In the genomic region with DNA sequence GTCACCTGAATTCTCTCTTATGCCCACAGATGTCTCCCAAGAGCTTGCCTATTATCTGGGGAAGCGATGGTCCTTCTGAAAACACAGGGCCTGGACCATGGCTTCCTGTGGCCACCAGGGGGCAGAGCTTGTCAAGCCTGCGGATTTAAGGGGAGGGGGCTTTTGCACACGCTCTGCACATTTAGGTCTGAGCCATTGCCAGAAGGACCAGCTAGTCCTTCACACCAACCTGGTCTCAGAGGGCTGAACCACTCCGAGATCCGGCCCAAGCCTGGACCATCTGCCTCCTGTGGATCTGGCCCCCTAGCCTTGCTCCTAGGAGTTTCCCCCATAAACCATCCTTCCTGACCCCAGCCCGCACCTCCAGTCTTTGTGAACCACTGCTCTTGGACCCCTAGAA, we compare ENCODE assay signal across 8 mouse cellular contexts. TPM values are rescaled to one million over a fixed set of nuclear protein-coding genes. Genes with fewer than 3 reads are reported as not detected.
DNase-seq lines count a peak whose midpoint lies in the region; ATAC-seq lines count a peak whose summit lies in the region.

No protein-coding gene starts in this region.

- WGBS in kidney, embryonic 14.5 days: 14% methylated on average over 6 of the region's 6 CpGs
- WGBS in embryonic facial prominence, embryonic 13.5 days: 11% methylated on average over 6 of the region's 6 CpGs
- WGBS in kidney, embryonic 16.5 days: 13% methylated on average over 6 of the region's 6 CpGs
- 13% methylated on average over 6 of the region's 6 CpGs for WGBS in midbrain, embryonic 14.5 days

- H3K9ac ChIP-seq in kidney, embryonic 14.5 days (ENCODE audit: low read depth, low read length): no peak overlapping the region
- no peak overlapping the region for H3K9ac ChIP-seq in embryonic facial prominence, embryonic 13.5 days
- no peak overlapping the region for H3K9ac ChIP-seq in kidney, embryonic 16.5 days (replicated peaks; ENCODE audit: low read length)
- no peak overlapping the region for H3K9ac ChIP-seq in midbrain, embryonic 14.5 days (replicated peaks; ENCODE audit: low read length)

- H3K9me3 ChIP-seq in kidney, embryonic 14.5 days (ENCODE audit: control insufficient read depth, low read length): no peaks in the 10 kb centered on the region
- no peaks in the 10 kb centered on the region for H3K9me3 ChIP-seq in embryonic facial prominence, embryonic 13.5 days
- H3K9me3 ChIP-seq in kidney, embryonic 16.5 days (ENCODE audit: low read length): no peaks in the 10 kb centered on the region
- H3K9me3 ChIP-seq in midbrain, embryonic 14.5 days (ENCODE audit: control insufficient read depth, low read length): no peaks in the 10 kb centered on the region

- H3K4me2 ChIP-seq in kidney, embryonic 14.5 days (replicated peaks; ENCODE audit: low read depth, low read length): peak overlapping the region; percentile 75
- peak overlapping the region; percentile 81 for H3K4me2 ChIP-seq in embryonic facial prominence, embryonic 13.5 days
- peak overlapping the region; percentile 90 for H3K4me2 ChIP-seq in kidney, embryonic 16.5 days (replicated peaks; ENCODE audit: low read depth, low read length)
- H3K4me2 ChIP-seq in midbrain, embryonic 14.5 days (ENCODE audit: low read length): no peak overlapping the region

- peaks cover 30% of the 10 kb centered on the region for H3K27me3 ChIP-seq in kidney, embryonic 14.5 days (ENCODE audit: control insufficient read depth, insufficient read depth, low read length)
- peaks cover 68% of the 10 kb centered on the region for H3K27me3 ChIP-seq in embryonic facial prominence, embryonic 13.5 days
- H3K27me3 ChIP-seq in kidney, embryonic 16.5 days (ENCODE audit: insufficient read depth, low read length): peaks cover 41% of the 10 kb centered on the region
- peaks cover 46% of the 10 kb centered on the region for H3K27me3 ChIP-seq in midbrain, embryonic 14.5 days (ENCODE audit: control insufficient read depth, insufficient read depth, low read length)

- peaks cover 14% of the 10 kb centered on the region; the same call in 1 of the 2 replicates for H3K4me1 ChIP-seq in kidney, embryonic 14.5 days (ENCODE audit: control insufficient read depth, insufficient read depth, low read length)
- H3K4me1 ChIP-seq in embryonic facial prominence, embryonic 13.5 days: peaks cover 33% of the 10 kb centered on the region
- peaks cover 27% of the 10 kb centered on the region for H3K4me1 ChIP-seq in kidney, embryonic 16.5 days (ENCODE audit: insufficient read depth, low read length)
- peaks cover 16% of the 10 kb centered on the region for H3K4me1 ChIP-seq in midbrain, embryonic 14.5 days (ENCODE audit: control insufficient read depth, insufficient read depth, low read length)

- H3K36me3 ChIP-seq in kidney, embryonic 14.5 days (ENCODE audit: control insufficient read depth, insufficient read depth, low read length): no peaks in the 10 kb centered on the region
- H3K36me3 ChIP-seq in embryonic facial prominence, embryonic 13.5 days: peaks cover 9% of the 10 kb centered on the region
- H3K36me3 ChIP-seq in kidney, embryonic 16.5 days (ENCODE audit: insufficient read depth, low read length): no peaks in the 10 kb centered on the region
- no peaks in the 10 kb centered on the region for H3K36me3 ChIP-seq in midbrain, embryonic 14.5 days (ENCODE audit: control insufficient read depth, insufficient read depth, low read length)

- ATAC-seq in kidney, embryonic 14.5 days (ENCODE audit: low FRiP score, low TSS enrichment): peak; percentile 28; the same call in 1 of the 2 replicates
- no peak for ATAC-seq in embryonic facial prominence, embryonic 13.5 days (ENCODE audit: insufficient number of reproducible peaks, insufficient read depth, low FRiP score, low TSS enrichment, low read depth)
- no peak for ATAC-seq in kidney, embryonic 16.5 days (ENCODE audit: low FRiP score, low TSS enrichment)
- ATAC-seq in midbrain, embryonic 14.5 days (ENCODE audit: low FRiP score, low TSS enrichment): peak; percentile 10; the same call in 1 of the 2 replicates
- no peak for ATAC-seq in granulocyte monocyte progenitor cell, adult 5-6 weeks (replicated peaks; ENCODE audit: poor library complexity, severe bottlenecking)
- ATAC-seq in inflammation-experienced regulatory T-cells, adult 6 months: no peak

- no peak for DNase-seq in kidney, adult 9 months
- peak; percentile 26 for DNase-seq in Muller cell, postnatal 12 days (ENCODE audit: inconsistent ontology term)
- DNase-seq in midbrain, embryonic 14.5 days: peak; percentile 88

- H3K27ac ChIP-seq in kidney, embryonic 14.5 days (ENCODE audit: low read depth, low read length): no peak overlapping the region
- no peak overlapping the region for H3K27ac ChIP-seq in embryonic facial prominence, embryonic 13.5 days
- H3K27ac ChIP-seq in kidney, embryonic 16.5 days (ENCODE audit: low read length): no peak overlapping the region
- no peak overlapping the region for H3K27ac ChIP-seq in midbrain, embryonic 14.5 days (replicated peaks; ENCODE audit: low read depth, low read length)

- peak overlapping the region; percentile 1; the same call in 1 of the 2 replicates for H3K4me3 ChIP-seq in kidney, embryonic 14.5 days (ENCODE audit: low read length)
- peak overlapping the region; percentile 44; the same call in 1 of the 2 replicates for H3K4me3 ChIP-seq in embryonic facial prominence, embryonic 13.5 days
- H3K4me3 ChIP-seq in kidney, embryonic 16.5 days (ENCODE audit: low read length): no peak overlapping the region
- no peak overlapping the region for H3K4me3 ChIP-seq in midbrain, embryonic 14.5 days (replicated peaks; ENCODE audit: low read depth, low read length)

RNA-seq across cellular contexts. Expression of a gene that starts 1.3 kb away (rescaled TPM):
- polyA plus RNA-seq in kidney, embryonic 14.5 days (2014; fragmentation: Nextera tagmentation; extraction: Ambion mirVana): 2.7 and 3.0 TPM in 2 replicates
- polyA plus RNA-seq in embryonic facial prominence, embryonic 13.5 days (2015; fragmentation: Nextera tagmentation; extraction: Ambion mirVana): 3.1 and 3.6 TPM in 2 replicates
- polyA plus RNA-seq in kidney, embryonic 16.5 days (2015; fragmentation: Nextera tagmentation; extraction: Ambion mirVana): 3.0 and 3.5 TPM in 2 replicates
- polyA plus RNA-seq in midbrain, embryonic 14.5 days (2014; fragmentation: Nextera tagmentation; extraction: Ambion mirVana): 0.50 and 0.66 TPM in 2 replicates
- not detected in 2 replicates for total RNA-seq in granulocyte monocyte progenitor cell, adult 5-6 weeks (2014; fragmentation: Nextera tagmentation)
- not detected in 2 replicates for total RNA-seq in granulocyte monocyte progenitor cell, adult 5-6 weeks (2017)
- polyA plus RNA-seq in inflammation-experienced regulatory T-cells, adult 6 months (2017; shearing (Covaris generic)): not detected

RNA-seq across cellular contexts. Expression of a gene that starts 13.4 kb away (rescaled TPM):
- 29.0 and 40.1 TPM in 2 replicates for polyA plus RNA-seq in kidney, embryonic 14.5 days (2014; fragmentation: Nextera tagmentation; extraction: Ambion mirVana)
- 46.0 and 47.3 TPM in 2 replicates for polyA plus RNA-seq in embryonic facial prominence, embryonic 13.5 days (2015; fragmentation: Nextera tagmentation; extraction: Ambion mirVana)
- polyA plus RNA-seq in kidney, embryonic 16.5 days (2015; fragmentation: Nextera tagmentation; extraction: Ambion mirVana): 52.9 and 53.1 TPM in 2 replicates
- polyA plus RNA-seq in midbrain, embryonic 14.5 days (2014; fragmentation: Nextera tagmentation; extraction: Ambion mirVana): 56.0 and 62.7 TPM in 2 replicates
- 30.4 and 38.6 TPM in 2 replicates for total RNA-seq in granulocyte monocyte progenitor cell, adult 5-6 weeks (2014; fragmentation: Nextera tagmentation)
- 7.2 and 10.0 TPM in 2 replicates for total RNA-seq in granulocyte monocyte progenitor cell, adult 5-6 weeks (2017)
- polyA plus RNA-seq in inflammation-experienced regulatory T-cells, adult 6 months (2017; shearing (Covaris generic)): 10 to 100 TPM; 11.3 to 13.9 (median 12.7) TPM

RNA-seq across cellular contexts. Expression of a gene that starts 36.4 kb away (rescaled TPM):
- 19.1 and 22.0 TPM in 2 replicates for polyA plus RNA-seq in kidney, embryonic 14.5 days (2014; fragmentation: Nextera tagmentation; extraction: Ambion mirVana)
- 19.2 and 20.2 TPM in 2 replicates for polyA plus RNA-seq in embryonic facial prominence, embryonic 13.5 days (2015; fragmentation: Nextera tagmentation; extraction: Ambion mirVana)
- polyA plus RNA-seq in kidney, embryonic 16.5 days (2015; fragmentation: Nextera tagmentation; extraction: Ambion mirVana): 22.1 and 22.7 TPM in 2 replicates
- polyA plus RNA-seq in midbrain, embryonic 14.5 days (2014; fragmentation: Nextera tagmentation; extraction: Ambion mirVana): 20.6 and 26.1 TPM in 2 replicates
- total RNA-seq in granulocyte monocyte progenitor cell, adult 5-6 weeks (2014; fragmentation: Nextera tagmentation): 13.3 and 15.6 TPM in 2 replicates
- 8.9 and 9.6 TPM in 2 replicates for total RNA-seq in granulocyte monocyte progenitor cell, adult 5-6 weeks (2017)
- polyA plus RNA-seq in inflammation-experienced regulatory T-cells, adult 6 months (2017; shearing (Covaris generic)): 10 to 100 TPM; 20.1 to 32.4 (median 23.9) TPM

RNA-seq across cellular contexts. Expression of a gene that starts 41.1 kb away (rescaled TPM):
- 182 and 213 TPM in 2 replicates for polyA plus RNA-seq in kidney, embryonic 14.5 days (2014; fragmentation: Nextera tagmentation; extraction: Ambion mirVana)
- 183 and 186 TPM in 2 replicates for polyA plus RNA-seq in embryonic facial prominence, embryonic 13.5 days (2015; fragmentation: Nextera tagmentation; extraction: Ambion mirVana)
- polyA plus RNA-seq in kidney, embryonic 16.5 days (2015; fragmentation: Nextera tagmentation; extraction: Ambion mirVana): 270 and 305 TPM in 2 replicates
- polyA plus RNA-seq in midbrain, embryonic 14.5 days (2014; fragmentation: Nextera tagmentation; extraction: Ambion mirVana): 528 and 640 TPM in 2 replicates
- 253 and 300 TPM in 2 replicates for total RNA-seq in granulocyte monocyte progenitor cell, adult 5-6 weeks (2014; fragmentation: Nextera tagmentation)
- 97.8 and 111 TPM in 2 replicates for total RNA-seq in granulocyte monocyte progenitor cell, adult 5-6 weeks (2017)
- 100 to 1,000 TPM in 1 of 3 experiments, 10 to 100 TPM in 2; 75.7 to 115 (median 83.2) TPM for polyA plus RNA-seq in inflammation-experienced regulatory T-cells, adult 6 months (2017; shearing (Covaris generic))

RNA-seq across cellular contexts. Expression of a gene that starts 44.9 kb away (rescaled TPM):
- 30.9 and 31.5 TPM in 2 replicates for polyA plus RNA-seq in kidney, embryonic 14.5 days (2014; fragmentation: Nextera tagmentation; extraction: Ambion mirVana)
- polyA plus RNA-seq in embryonic facial prominence, embryonic 13.5 days (2015; fragmentation: Nextera tagmentation; extraction: Ambion mirVana): 33.8 and 38.7 TPM in 2 replicates
- polyA plus RNA-seq in kidney, embryonic 16.5 days (2015; fragmentation: Nextera tagmentation; extraction: Ambion mirVana): 18.0 TPM in 2 replicates
- 78.1 and 94.2 TPM in 2 replicates for polyA plus RNA-seq in midbrain, embryonic 14.5 days (2014; fragmentation: Nextera tagmentation; extraction: Ambion mirVana)
- total RNA-seq in granulocyte monocyte progenitor cell, adult 5-6 weeks (2014; fragmentation: Nextera tagmentation): 0.73 TPM in 1 of 2 replicates, not detected in the other
- 0.04 TPM in 1 of 2 replicates, not detected in the other for total RNA-seq in granulocyte monocyte progenitor cell, adult 5-6 weeks (2017)
- not detected for polyA plus RNA-seq in inflammation-experienced regulatory T-cells, adult 6 months (2017; shearing (Covaris generic))

Comparison
In these comparisons a context has a peak if more than half of its experiments do, and no peak if none do; other contexts are left out.
1. ATAC-seq: peak in kidney, embryonic 14.5 days (single experiment) and midbrain, embryonic 14.5 days (single experiment); none in embryonic facial prominence, embryonic 13.5 days (single experiment), kidney, embryonic 16.5 days (single experiment), granulocyte monocyte progenitor cell, adult 5-6 weeks (single experiment) and inflammation-experienced regulatory T-cells, adult 6 months (single experiment).
2. H3K4me3 ChIP-seq: peak in kidney, embryonic 14.5 days (single experiment) and embryonic facial prominence, embryonic 13.5 days (single experiment); none in kidney, embryonic 16.5 days (single experiment) and midbrain, embryonic 14.5 days (single experiment).